Mouse (Mus musculus) midbrain, embryonic 16.5 days (tissue): ENCODE results near the gene Phf23. TPM values are rescaled to one million over a fixed set of nuclear protein-coding genes. Genes with fewer than 3 reads are reported as not detected.

Experiments
- ATAC-seq: fragments of 200-750 bp; cut with Nextera tagmentation; 2 replicates; pipeline ENCODE4 v1.8.0; 2017; ENCODE audit warnings: moderate TSS enrichment
- H3K27ac ChIP-seq: fragments of 300-500 bp; sonication (generic); 2 replicates; pipeline ENCODE4 v1.5.1; 2014; ENCODE audit warnings: mild to moderate bottlenecking, low read length, mixed read lengths
- H3K27me3 ChIP-seq: fragments of 300-500 bp; sonication (generic); 2 replicates; pipeline ENCODE4 v1.6.1; 2014; ENCODE audit warnings: low read depth, low read length, mixed read lengths; ENCODE audit not compliant: control insufficient read depth, insufficient read depth
- H3K36me3 ChIP-seq: fragments of 300-500 bp; sonication (generic); 2 replicates; pipeline ENCODE4 v1.6.1; 2014; ENCODE audit warnings: mild to moderate bottlenecking, low read length, moderate library complexity, mixed read lengths; ENCODE audit not compliant: control insufficient read depth, insufficient read depth
- H3K4me1 ChIP-seq: fragments of 300-500 bp; sonication (generic); 2 replicates; pipeline ENCODE4 v1.6.1; 2014; ENCODE audit warnings: mild to moderate bottlenecking, low read length, mixed read lengths; ENCODE audit not compliant: control insufficient read depth, insufficient read depth
- H3K4me2 ChIP-seq: fragments of 300-500 bp; sonication (generic); 2 replicates; pipeline ENCODE4 v1.6.1; 2014; ENCODE audit warnings: mild to moderate bottlenecking, low read length, mixed read lengths
- H3K4me3 ChIP-seq: fragments of 300-500 bp; sonication (generic); 2 replicates; pipeline ENCODE4 v1.5.1; 2014; ENCODE audit warnings: low read depth, mild to moderate bottlenecking, low read length, moderate library complexity, mixed read lengths
- H3K9ac ChIP-seq: fragments of 300-500 bp; sonication (generic); 2 replicates; pipeline ENCODE4 v1.6.1; 2014; ENCODE audit warnings: low read depth, low read length, mixed read lengths
- H3K9me3 ChIP-seq: fragments of 300-500 bp; sonication (generic); replicated peaks from 2 replicates; pipeline ENCODE4 v1.6.1; 2014; ENCODE audit warnings: mild to moderate bottlenecking, low read length, mixed read lengths; ENCODE audit not compliant: control insufficient read depth, poor library complexity, severe bottlenecking
- WGBS: fragments of 180-500 bp; shearing (Covaris S2); extraction: QIAGEN DNeasy Blood & Tissue Kit; methylation state at CpG from one replicate; pipeline ENCODE4 v1.1.7; 2014; 5-methylcytosine and 5-hydroxymethylcytosine counted together
- microRNA counts: library from miRNA; unstranded; fragments of <30 nt; microRNA quantifications from one replicate; lab custom pipeline; 2016
- microRNA-seq: library from miRNA; unstranded; fragments of <30 nt; microRNA quantifications from one replicate; pipeline ENCODE4, GENCODE M21; 2017
- polyA plus RNA-seq: library from polyadenylated mRNA; unstranded; fragments of >200 nt; fragmentation: Nextera tagmentation; extraction: Ambion mirVana; gene quantifications from 2 replicates; pipeline ENCODE4 v1.2.1, GENCODE M21; 2015

Phf23 gene
- polyA plus RNA-seq, 1 experiment from 2014 or later = 51.2 TPM

GRCm38 (mm10) chr11:70049366-70049765 lies 53.8 kb downstream of the Phf23 start:
- H3K4me1 ChIP-seq = no peaks in the 10 kb centered on the region
- no peak overlapping the region for H3K9ac ChIP-seq
- H3K27me3 ChIP-seq = no peaks in the 10 kb centered on the region
- 76% methylated on average over 6 of the region's 6 CpGs for WGBS
- ATAC-seq = no peak
- no peak overlapping the region for H3K4me2 ChIP-seq
- peaks cover 6% of the 10 kb centered on the region for H3K36me3 ChIP-seq
- no peak overlapping the region for H3K27ac ChIP-seq
- no peak overlapping the region for H3K4me3 ChIP-seq
- H3K9me3 ChIP-seq = no peaks in the 10 kb centered on the region

MicroRNAs within 50 kb of the gene (microRNA counts, 519-probe panel; counts per million panel counts)
- microRNA mmu-miR-324-3p (lab: Ali Mortazavi, UCI) (386 counts per million, percentile 18 among the panel's probes with 10 or more counts), microRNA mmu-miR-324-5p (lab: Ali Mortazavi, UCI) (2,211 counts per million, percentile 63 among the panel's probes with 10 or more counts)

Small RNA genes lying within 50 kb of the gene (microRNA-seq; reads per million reads assigned to microRNA genes)
- gene Gm44349 (not detected), gene Mir324 (4,028 reads per million, percentile 89 among the genes with 10 or more reads in this experiment)

Other genes starting within 250 kb of the Phf23 start
- 13.0 and 15.5 TPM in 2 replicates for gene Polr2a, start 237.1 kb upstream of the Phf23 start, polyA plus RNA-seq
- 0.21 and 0.22 TPM in 2 replicates for gene Slc35g3, start 233.8 kb upstream of the Phf23 start, polyA plus RNA-seq
- gene Zbtb4, start 229.9 kb upstream of the Phf23 start, polyA plus RNA-seq = 4.2 and 5.2 TPM in 2 replicates
- 1.4 and 1.6 TPM in 2 replicates for gene Chrnb1, start 199.8 kb upstream of the Phf23 start, polyA plus RNA-seq
- gene Fgf11, start 193.9 kb upstream of the Phf23 start, polyA plus RNA-seq = 4.1 and 4.5 TPM in 2 replicates
- 0.54 and 0.56 TPM in 2 replicates for gene Tmem102, start 190.2 kb upstream of the Phf23 start, polyA plus RNA-seq
- gene Gm39566, start 180.5 kb upstream of the Phf23 start, polyA plus RNA-seq = not detected in 2 replicates
- gene Spem2, start 177.3 kb upstream of the Phf23 start, polyA plus RNA-seq = not detected in 2 replicates
- gene Spem1, start 173.6 kb upstream of the Phf23 start, polyA plus RNA-seq = 0.24 and 0.68 TPM in 2 replicates
- 20.6 and 21.5 TPM in 2 replicates for gene Nlgn2, start 158.0 kb upstream of the Phf23 start, polyA plus RNA-seq
- 271 and 312 TPM in 2 replicates for gene Tmem256, start 157.3 kb upstream of the Phf23 start, polyA plus RNA-seq
- gene Plscr3, start 149.4 kb upstream of the Phf23 start, polyA plus RNA-seq = 46.3 and 48.1 TPM in 2 replicates
- gene Tnk1, start 137.0 kb upstream of the Phf23 start, polyA plus RNA-seq = 0.11 and 0.35 TPM in 2 replicates
- gene Tmem95, start 117.8 kb upstream of the Phf23 start, polyA plus RNA-seq = not detected in 2 replicates
- gene Kctd11, start 114.4 kb upstream of the Phf23 start, polyA plus RNA-seq = 1.3 and 1.9 TPM in 2 replicates
- gene Acap1, start 100.2 kb upstream of the Phf23 start, polyA plus RNA-seq = 0.26 and 0.42 TPM in 2 replicates
- gene 2810408A11Rik, start 94.8 kb upstream of the Phf23 start, polyA plus RNA-seq = 6.6 and 7.4 TPM in 2 replicates
- gene Neurl4, start 94.7 kb upstream of the Phf23 start, polyA plus RNA-seq = 18.7 and 24.1 TPM in 2 replicates
- gene Gps2, start 81.9 kb upstream of the Phf23 start, polyA plus RNA-seq = 70.3 TPM in 2 replicates
- gene Eif5a, start 73.8 kb upstream of the Phf23 start, polyA plus RNA-seq = 1,061 and 1,062 TPM in 2 replicates
- 5.1 and 7.2 TPM in 2 replicates for gene Ybx2, start 60.0 kb upstream of the Phf23 start, polyA plus RNA-seq
- gene Slc2a4, start 47.6 kb upstream of the Phf23 start, polyA plus RNA-seq = 3.1 and 3.2 TPM in 2 replicates
- 0.40 and 0.70 TPM in 2 replicates for gene Cldn7, start 31.0 kb upstream of the Phf23 start, polyA plus RNA-seq
- gene Ctdnep1, start 14.6 kb upstream of the Phf23 start, polyA plus RNA-seq = 23.0 and 24.4 TPM in 2 replicates
- 162 and 173 TPM in 2 replicates for gene Elp5, start 13.3 kb upstream of the Phf23 start, polyA plus RNA-seq
- gene Gabarap, start 4.6 kb upstream of the Phf23 start, polyA plus RNA-seq = 527 and 528 TPM in 2 replicates
- 21.9 and 26.1 TPM in 2 replicates for gene Dvl2, start 4.8 kb downstream of the Phf23 start, polyA plus RNA-seq
- 56.3 and 61.6 TPM in 2 replicates for gene Acadvl, start 19.6 kb downstream of the Phf23 start, polyA plus RNA-seq
- 23.4 and 30.0 TPM in 2 replicates for gene Dlg4, start 21.2 kb downstream of the Phf23 start, polyA plus RNA-seq
- 2.3 and 3.0 TPM in 2 replicates for gene Asgr1, start 58.3 kb downstream of the Phf23 start, polyA plus RNA-seq
- not detected in 2 replicates for gene Asgr2, start 96.9 kb downstream of the Phf23 start, polyA plus RNA-seq
- gene Mgl2, start 134.6 kb downstream of the Phf23 start, polyA plus RNA-seq = 1.1 and 1.2 TPM in 2 replicates
- 0.48 and 1.1 TPM in 2 replicates for gene Clec10a, start 160.4 kb downstream of the Phf23 start, polyA plus RNA-seq
- 6.9 and 7.8 TPM in 2 replicates for gene Slc16a11, start 217.0 kb downstream of the Phf23 start, polyA plus RNA-seq
- 12.7 and 13.6 TPM in 2 replicates for gene Slc16a13, start 225.3 kb downstream of the Phf23 start, polyA plus RNA-seq
- gene Bcl6b, start 234.0 kb downstream of the Phf23 start, polyA plus RNA-seq = 5.1 and 5.3 TPM in 2 replicates
- gene 0610010K14Rik, start 242.1 kb downstream of the Phf23 start, polyA plus RNA-seq = 165 and 167 TPM in 2 replicates
- 12.0 and 12.7 TPM in 2 replicates for gene Gm21988, start 244.1 kb downstream of the Phf23 start, polyA plus RNA-seq
- 368 and 379 TPM in 2 replicates for gene Rnasek, start 244.1 kb downstream of the Phf23 start, polyA plus RNA-seq